Mouse (Mus musculus): Measurements from ENCODE around the gene Cxcl12.

Cxcl12 gene

GRCm38 (mm10) chr6:117220831-117221345 lies 52.6 kb downstream of the Cxcl12 start:
- no peak for DNase-seq (ENCODE audit: low read depth, low spot score)

Data from 3T3-L1 (cell line).